In genomic region chr17:8928560-8928959, GRCm38 (mm10) we compare ENCODE assay signal across 22 mouse cellular contexts. TPM values are rescaled to one million over a fixed set of nuclear protein-coding genes. Genes with fewer than 3 reads are reported as not detected.
DNase-seq lines count a peak whose midpoint lies in the region; ATAC-seq and TF ChIP-seq lines count a peak whose summit lies in the region.
"Had no signal": no experiment of that assay in that cellular context is flagged by ENCODE, and none has a peak within 500 bp of the region (broad histone marks: within the 10 kb centered on the region; RNA-seq: fewer than 3 reads in every experiment).

No protein-coding gene starts in this region.

- H3K9ac ChIP-seq in hindbrain, embryonic 11.5 days (ENCODE audit: low read depth, low read length), result no peak overlapping the region
- H3K9ac ChIP-seq in liver, postnatal 0 days (replicated peaks), result no peak overlapping the region
- no peak overlapping the region for H3K9ac ChIP-seq in liver, embryonic 11.5 days (ENCODE audit: low read depth, low read length)
- H3K9ac ChIP-seq: forebrain, embryonic 13.5 days; forebrain, postnatal 0 days; heart, embryonic 15.5 days had no signal

- no peaks in the 10 kb centered on the region for H3K9me3 ChIP-seq in hindbrain, embryonic 10.5 days
- no peaks in the 10 kb centered on the region for H3K9me3 ChIP-seq in hindbrain, embryonic 11.5 days (ENCODE audit: control insufficient read depth, low read length)
- H3K9me3 ChIP-seq in liver, postnatal 0 days (ENCODE audit: low read length), result no peaks in the 10 kb centered on the region
- no peaks in the 10 kb centered on the region for H3K9me3 ChIP-seq in liver, embryonic 11.5 days (ENCODE audit: control insufficient read depth, low read length)
- H3K9me3 ChIP-seq: embryonic facial prominence, embryonic 10.5 days; forebrain, embryonic 13.5 days; heart, embryonic 15.5 days had no signal

- no peaks in the 10 kb centered on the region for H3K27me3 ChIP-seq in hindbrain, embryonic 10.5 days (ENCODE audit: insufficient read depth, poor library complexity, severe bottlenecking)
- H3K27me3 ChIP-seq in hindbrain, embryonic 11.5 days (ENCODE audit: control insufficient read depth, insufficient read depth, low read length), result no peaks in the 10 kb centered on the region
- H3K27me3 ChIP-seq in liver, postnatal 0 days (ENCODE audit: insufficient read depth, low read length), result 0 out of 2 replicates have a peak, but pooled peaks cover 3% of the 10 kb centered on the region
- H3K27me3 ChIP-seq in liver, embryonic 11.5 days (replicated peaks; ENCODE audit: control insufficient read depth, insufficient read depth, low read length), result peaks cover 12% of the 10 kb centered on the region
- H3K27me3 ChIP-seq: forebrain, embryonic 13.5 days had no signal

- H3K4me2 ChIP-seq in hindbrain, embryonic 11.5 days (replicated peaks; ENCODE audit: low read depth, low read length), result no peak overlapping the region
- no peak overlapping the region for H3K4me2 ChIP-seq in liver, postnatal 0 days (ENCODE audit: low read depth, low read length)
- no peak overlapping the region for H3K4me2 ChIP-seq in liver, embryonic 11.5 days
- H3K4me2 ChIP-seq: forebrain, embryonic 13.5 days; heart, embryonic 11.5 days; heart, embryonic 15.5 days had no signal

- H3K4me1 ChIP-seq in hindbrain, embryonic 10.5 days (replicated peaks), result peaks cover 32% of the 10 kb centered on the region
- H3K4me1 ChIP-seq in hindbrain, embryonic 11.5 days (replicated peaks; ENCODE audit: control insufficient read depth, insufficient read depth, low read length), result no peaks in the 10 kb centered on the region; the same call in 1 of the 2 replicates
- H3K4me1 ChIP-seq in liver, postnatal 0 days (ENCODE audit: insufficient read depth), result no peaks in the 10 kb centered on the region
- H3K4me1 ChIP-seq in liver, embryonic 11.5 days (replicated peaks; ENCODE audit: control insufficient read depth, insufficient read depth, low read length), result no peaks in the 10 kb centered on the region

- WGBS in hindbrain, embryonic 10.5 days, result 55% methylated on average over 2 of the region's 2 CpGs
- 60% methylated on average over 2 of the region's 2 CpGs for WGBS in hindbrain, embryonic 11.5 days
- 48% methylated on average over 2 of the region's 2 CpGs for WGBS in liver, postnatal 0 days (ENCODE audit: insufficient replicate concordance)
- WGBS in liver, embryonic 11.5 days, result 57% methylated on average over 2 of the region's 2 CpGs

- 0 out of 2 replicates have a peak overlapping the region, but pooled peaks have one; percentile 35 for H3K27ac ChIP-seq in hindbrain, embryonic 10.5 days
- no peak overlapping the region for H3K27ac ChIP-seq in hindbrain, embryonic 11.5 days (ENCODE audit: low read depth, low read length)
- H3K27ac ChIP-seq in liver, postnatal 0 days (ENCODE audit: low read depth), result no peak overlapping the region
- H3K27ac ChIP-seq in liver, embryonic 11.5 days (ENCODE audit: low read depth, low read length), result no peak overlapping the region
- H3K27ac ChIP-seq: forebrain, embryonic 13.5 days; heart, adult 2 months; heart, embryonic 15.5 days had no signal

- no peak for ATAC-seq in hindbrain, embryonic 11.5 days (ENCODE audit: low FRiP score)
- peak; percentile 51 for ATAC-seq in liver, postnatal 0 days
- ATAC-seq in liver, embryonic 11.5 days (replicated peaks; ENCODE audit: low FRiP score), result no peak
- ATAC-seq: CD4-positive, CD25-positive, alpha-beta regulatory T cell, adult 4 months; forebrain, embryonic 13.5 days; forebrain, postnatal 0 days had no signal

- TF ChIP-seq EP300 in liver, postnatal 0 days (IDR thresholded peaks at IDR 0.05; ENCODE audit: low read depth), result no peak

- no peak for TF ChIP-seq CTCF in liver, postnatal 0 days (IDR thresholded peaks at IDR 0.05; ENCODE audit: low read depth)

- no peak overlapping the region for H3K4me3 ChIP-seq in hindbrain, embryonic 10.5 days
- no peak overlapping the region for H3K4me3 ChIP-seq in hindbrain, embryonic 11.5 days (ENCODE audit: low read depth, low read length)
- H3K4me3 ChIP-seq in liver, postnatal 0 days (ENCODE audit: low read depth, low read length), result no peak overlapping the region
- H3K4me3 ChIP-seq in liver, embryonic 11.5 days (ENCODE audit: low read depth, low read length), result no peak overlapping the region
- H3K4me3 ChIP-seq: embryonic facial prominence, embryonic 10.5 days; forebrain, embryonic 13.5 days; heart, adult 2 months; heart, embryonic 15.5 days had no signal

- H3K36me3 ChIP-seq in hindbrain, embryonic 10.5 days, result no peaks in the 10 kb centered on the region
- H3K36me3 ChIP-seq in hindbrain, embryonic 11.5 days (ENCODE audit: control insufficient read depth, insufficient read depth, low read length), result no peaks in the 10 kb centered on the region
- H3K36me3 ChIP-seq in liver, postnatal 0 days (replicated peaks; ENCODE audit: insufficient read depth, low read length), result no peaks in the 10 kb centered on the region
- H3K36me3 ChIP-seq in liver, embryonic 11.5 days (ENCODE audit: control insufficient read depth, insufficient read depth, low read length), result no peaks in the 10 kb centered on the region
- H3K36me3 ChIP-seq: embryonic facial prominence, embryonic 10.5 days; G1E; heart, embryonic 15.5 days had no signal

- no peak for DNase-seq in hindbrain, embryonic 10.5 days (ENCODE audit: low spot score)
- DNase-seq in hindbrain, embryonic 11.5 days (ENCODE audit: low spot score), result no peak
- peak; percentile 40 for DNase-seq in kidney, adult 9 months
- no peak for DNase-seq in kidney, postnatal 10 days
- DNase-seq in liver, postnatal 0 days, result no peak
- no peak for DNase-seq in liver, embryonic 11.5 days (ENCODE audit: low spot score)
- DNase-seq in yolk sac, embryonic 10.5 days (ENCODE audit: low spot score), result peak; percentile 11
- DNase-seq: adrenal gland, adult 8-10 months; adrenal gland, postnatal 36 days; B cell, adult 2 months; cerebellum, adult 2 months; cerebellum, postnatal 10 days; forebrain, postnatal 0 days; gastrocnemius, postnatal 14 days; heart, adult 2 months; heart, postnatal 14 days had no signal

RNA-seq across cellular contexts. Expression of gene 1700010I14Rik, which starts 59.6 kb away (rescaled TPM):
- polyA plus RNA-seq in hindbrain, embryonic 10.5 days (2016; fragmentation: Nextera tagmentation; extraction: Ambion mirVana), result 2.9 and 3.1 TPM in 2 replicates
- 2.5 and 2.7 TPM in 2 replicates for polyA plus RNA-seq in hindbrain, embryonic 11.5 days (2014; fragmentation: Nextera tagmentation; extraction: Ambion mirVana)
- polyA plus RNA-seq in liver, postnatal 0 days (2015; fragmentation: Nextera tagmentation; extraction: Ambion mirVana), result 0.60 and 0.65 TPM in 2 replicates
- 1.3 and 1.9 TPM in 2 replicates for polyA plus RNA-seq in liver, embryonic 11.5 days (2014; fragmentation: Nextera tagmentation; extraction: Ambion mirVana)
- polyA plus RNA-seq: G1E had no signal

Comparison
In these comparisons a context has a peak if more than half of its experiments do, and no peak if none do; other contexts are left out.
1. DNase-seq: peak in kidney, adult 9 months (single experiment) and yolk sac, embryonic 10.5 days (single experiment); none in hindbrain, embryonic 10.5 days (single experiment), hindbrain, embryonic 11.5 days (single experiment), kidney, postnatal 10 days (single experiment), liver, postnatal 0 days (single experiment) and liver, embryonic 11.5 days (single experiment).